Mouse (Mus musculus) embryo, embryonic 9.5 days (tissue): ENCODE measurements around the gene Zcchc9.

Experiments
- DNase-seq: peaks from one replicate; pipeline ENCODE4 v3.0.0-alpha.2; 2017; ENCODE audit errors: extremely low spot score

Zcchc9 gene

DNA sequence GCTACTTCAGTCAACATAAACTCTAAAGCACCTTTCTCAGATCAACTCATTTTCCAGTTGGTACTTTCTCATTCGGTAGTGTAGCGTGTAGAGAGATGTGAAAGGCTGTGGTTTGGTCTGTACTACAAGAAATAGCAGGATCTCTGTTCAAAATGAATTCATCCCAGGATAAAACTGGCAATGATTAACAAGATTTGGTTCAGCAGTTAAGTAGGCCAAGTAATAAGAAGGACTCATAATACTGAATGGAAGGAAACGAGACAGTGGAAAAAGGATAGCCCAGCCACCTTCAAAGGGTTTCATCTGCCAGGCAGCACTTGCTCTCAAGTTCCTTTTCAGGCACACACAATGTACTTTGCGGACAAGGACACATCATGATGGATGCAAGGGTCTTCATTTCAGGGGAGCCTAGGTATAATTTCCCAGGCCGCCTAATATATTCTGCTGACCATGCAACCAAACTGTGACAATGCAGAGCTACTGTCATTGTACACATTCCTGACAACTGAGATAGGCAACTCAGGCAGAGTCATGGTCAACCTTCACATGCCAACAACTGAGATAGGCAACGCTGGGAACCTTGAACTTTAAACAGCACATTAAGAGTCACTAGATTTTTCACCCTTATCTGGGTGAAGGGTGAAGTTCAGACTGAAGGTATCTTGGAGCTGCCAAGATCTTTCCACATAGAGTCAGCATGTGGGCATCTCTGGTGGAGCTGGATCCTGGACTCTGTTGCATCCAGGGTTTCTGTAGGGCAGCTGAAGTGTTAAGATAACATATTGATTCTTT, 45.7 kb downstream of the Zcchc9 start:
- no peak for DNase-seq

DNA sequence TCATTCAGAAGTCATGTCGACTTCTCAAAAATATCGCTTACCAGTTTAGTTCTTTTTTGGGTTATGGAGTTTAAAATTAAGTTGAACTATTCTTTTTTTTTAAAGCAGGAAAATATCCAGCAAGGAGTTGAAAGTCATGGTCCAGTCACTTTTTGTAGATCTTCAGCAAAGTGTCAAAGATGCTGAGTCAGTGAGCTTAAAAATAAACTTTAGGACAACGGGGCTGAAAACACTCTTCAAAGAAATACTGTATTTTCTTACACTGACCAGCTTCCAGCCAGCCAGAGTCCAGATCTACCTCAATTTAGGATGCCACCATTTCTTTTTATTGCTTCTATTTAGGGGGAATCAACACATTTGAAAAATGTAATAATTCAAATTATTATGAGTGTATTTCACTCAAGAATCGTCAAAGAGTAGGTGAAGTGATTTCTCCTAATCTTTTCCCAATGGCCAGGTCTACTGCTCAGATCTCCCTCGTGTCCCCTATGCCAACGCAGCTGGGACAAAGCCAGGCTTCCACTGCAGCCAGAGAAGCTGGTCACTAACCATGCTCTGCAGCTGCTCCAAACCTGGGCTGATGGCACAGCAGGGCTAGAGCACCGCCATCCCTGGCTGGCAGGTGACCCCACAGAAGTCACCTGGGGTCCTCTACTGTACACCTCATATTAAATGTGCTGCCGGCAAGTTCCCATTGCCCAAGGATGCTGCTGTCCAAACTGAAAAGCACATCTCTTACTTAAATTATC, 47.0 kb downstream of the Zcchc9 start:
- DNase-seq: no peak

DNA sequence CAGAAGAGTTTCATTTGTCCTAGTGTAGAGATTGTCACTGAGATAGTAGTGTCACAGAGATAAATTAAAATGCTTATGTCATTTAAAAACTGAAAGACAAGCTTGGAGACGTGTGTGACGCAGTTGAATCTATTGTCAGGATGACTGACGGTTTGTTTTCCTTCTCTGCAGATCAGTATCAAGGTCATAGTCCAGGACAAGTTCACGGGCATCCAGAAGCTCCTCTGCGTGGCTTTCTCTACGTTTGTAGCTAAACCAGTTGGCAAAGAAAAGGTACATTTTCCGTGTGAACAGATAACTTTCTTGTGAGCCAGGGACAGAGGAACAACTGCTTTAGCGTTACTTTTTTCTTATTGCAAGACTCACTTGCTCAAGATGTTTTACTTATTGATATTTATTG, 47.7 kb downstream of the Zcchc9 start:
- DNase-seq: no peak

DNA sequence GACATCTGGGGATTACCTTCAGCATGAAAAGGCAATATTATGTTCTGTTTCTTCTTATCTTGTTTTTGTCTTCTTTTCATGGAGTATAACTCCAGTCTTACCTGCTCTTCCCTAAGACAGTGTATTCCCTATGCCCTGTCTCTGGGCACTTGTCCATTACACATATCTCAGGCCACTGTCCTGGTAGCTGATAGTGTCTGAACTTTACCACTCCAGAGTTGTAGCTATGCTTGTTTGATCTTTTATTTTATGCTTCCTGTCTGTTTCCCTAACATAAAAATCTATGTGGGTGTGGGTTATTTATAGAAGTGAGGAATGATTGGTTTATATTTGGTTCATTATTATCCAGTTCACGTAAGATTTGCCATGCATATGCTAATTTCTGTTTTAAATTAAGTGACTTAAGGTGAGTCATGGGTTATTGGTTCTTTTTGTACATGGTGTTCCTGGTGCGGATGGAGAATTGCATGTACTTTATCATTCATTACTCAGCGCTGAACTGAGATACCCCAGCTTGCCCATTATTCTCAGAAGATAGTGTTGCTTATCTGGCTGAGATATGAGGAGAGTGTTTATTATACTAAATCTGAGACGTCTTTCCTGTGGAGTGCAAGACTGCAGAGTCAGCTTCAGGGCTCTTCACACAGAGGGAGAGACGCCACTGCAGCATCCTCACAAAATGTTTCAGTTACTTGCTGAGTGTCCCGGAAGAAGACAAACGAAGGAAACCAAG, 49.0 kb downstream of the Zcchc9 start:
- no peak for DNase-seq

DNA sequence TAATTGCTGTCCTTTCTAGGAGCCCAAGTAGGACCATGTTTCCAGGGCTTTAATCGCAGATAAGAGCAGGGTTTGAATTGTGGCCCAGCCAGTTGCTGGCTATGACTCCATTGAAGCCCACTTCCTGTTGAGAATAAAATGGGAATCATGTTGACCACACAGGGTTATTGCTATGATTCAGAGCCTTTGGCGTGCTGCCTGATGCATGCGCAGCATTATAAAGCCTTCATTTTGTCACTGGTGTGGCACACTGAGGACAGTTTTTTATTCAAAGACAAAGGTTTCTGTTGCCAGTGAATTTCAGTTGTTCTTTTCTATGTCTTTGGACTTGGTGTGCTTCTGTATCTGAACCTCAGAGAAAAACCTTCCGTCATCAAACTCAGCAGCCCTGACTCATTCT, 51.3 kb downstream of the Zcchc9 start:
- no peak for DNase-seq

DNA sequence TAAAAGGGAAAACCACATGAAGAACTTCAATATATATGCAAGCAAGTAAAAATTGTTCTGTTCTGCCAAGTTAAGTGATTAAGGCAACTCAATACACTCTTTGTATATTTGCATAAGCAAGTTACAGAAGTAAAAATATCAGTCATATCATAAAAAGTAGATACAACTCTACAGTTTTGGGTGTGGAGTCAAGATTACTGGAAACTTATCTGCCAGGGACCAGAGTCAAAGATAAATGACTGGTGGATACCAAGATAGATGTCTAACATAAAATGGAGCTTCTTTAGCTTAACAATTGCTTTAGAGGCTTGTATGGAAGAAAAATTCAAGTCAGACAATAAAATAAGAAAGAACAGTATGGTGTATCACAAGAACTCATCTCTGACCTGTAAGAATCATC, 52.7 kb downstream of the Zcchc9 start:
- DNase-seq: no peak

DNA sequence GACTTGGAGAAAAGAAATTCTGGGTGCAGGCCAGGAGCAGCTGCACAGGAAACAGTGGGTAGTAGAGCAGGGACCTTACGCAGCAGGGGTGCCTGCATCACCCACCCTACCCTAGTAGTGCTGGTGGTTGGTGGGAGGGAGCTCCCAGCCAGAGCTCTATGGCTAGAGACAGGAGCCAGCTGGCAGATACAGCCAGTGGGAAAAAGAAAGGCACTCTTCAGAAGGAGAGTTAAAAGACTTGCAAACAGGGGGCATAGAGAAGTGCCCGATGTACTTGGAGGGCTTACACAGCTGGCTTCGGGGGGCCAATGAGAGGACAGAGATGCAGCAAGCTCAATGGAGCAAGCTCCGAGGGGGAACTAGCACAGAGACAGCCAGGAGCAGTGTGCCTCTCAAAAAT, 53.8 kb downstream of the Zcchc9 start:
- DNase-seq: no peak

DNA sequence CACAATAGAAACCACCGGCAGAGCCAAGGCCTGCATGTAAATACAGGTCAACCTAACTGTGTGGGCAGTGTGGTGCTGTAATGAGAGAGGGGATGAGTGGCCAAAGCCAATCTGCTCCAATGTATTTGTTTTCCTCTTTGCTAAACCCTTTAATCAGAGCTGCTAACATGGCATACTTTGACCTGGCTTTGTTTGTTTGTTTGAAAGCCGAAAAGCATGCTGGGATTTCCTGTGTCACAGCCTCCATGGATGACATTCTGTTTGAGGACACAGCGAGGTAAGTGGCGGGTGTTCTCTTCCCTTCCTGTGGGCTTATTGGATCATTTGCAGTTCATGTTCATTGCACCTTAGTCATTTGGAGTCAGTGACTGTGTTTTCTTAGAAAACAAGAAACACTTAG, 57.5 kb downstream of the Zcchc9 start:
- no peak for DNase-seq

DNA sequence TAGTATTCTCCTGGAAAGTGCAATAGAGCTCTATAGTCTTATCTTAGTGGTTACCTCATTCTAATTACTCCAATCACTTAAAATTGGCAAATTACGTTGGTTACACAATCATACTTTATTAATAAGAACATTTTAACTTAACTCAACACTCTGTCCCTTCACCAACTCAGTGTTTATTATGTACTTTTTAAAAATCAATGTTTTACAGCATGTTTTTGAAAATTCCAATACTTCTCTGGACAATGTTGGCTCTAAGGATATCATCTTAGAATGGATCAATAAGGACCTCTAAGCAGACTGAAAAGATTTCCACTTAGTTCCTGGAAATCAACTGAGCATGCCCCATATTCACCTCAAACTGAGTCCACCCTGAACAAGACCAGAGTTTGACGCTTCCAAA, 59.1 kb downstream of the Zcchc9 start:
- DNase-seq: no peak
